Mouse (Mus musculus) frontal cortex, adult 2 months (tissue): ENCODE data around the gene Tcap. TPM values are rescaled to one million over a fixed set of nuclear protein-coding genes. Genes with fewer than 3 reads are reported as not detected.
"Not testable (repeated sequence)": the region's sequence is repeated elsewhere in the genome, so short reads cannot be mapped to it uniquely, and the experiment has no call there.

Experiments used
- DNase-seq, 2 experiments: peaks; one replicate each; pipeline ENCODE4 v3.0.0; 2022; ENCODE audit warnings: low spot score in 1 of 2; ENCODE audit errors: extremely low spot score in 1 of 2
- polyA plus RNA-seq: library from polyadenylated mRNA; depleted of rRNA; stranded (reverse); fragments of >200 nt; gene quantifications from 2 replicates; pipeline ENCODE4 v1.2.3, GENCODE M21; 2012

Tcap gene
- polyA plus RNA-seq, 1 experiment: 9.7 TPM

GRCm38 (mm10) chr11:98379379-98379778 lies 4.2 kb upstream of the Tcap start:
- DNase-seq: no peak

GRCm38 (mm10) chr11:98380106-98380505 lies 3.5 kb upstream of the Tcap start:
- no peak for DNase-seq

GRCm38 (mm10) chr11:98381651-98382050 lies 2.0 kb upstream of the Tcap start:
- DNase-seq: no peak

- not testable (repeated sequence) for DNase-seq
These were observed 1.2 kb upstream of the Tcap start for GRCm38 (mm10) chr11:98382405-98382804.

- no peak for DNase-seq
These were observed 605 bp downstream of the Tcap start for GRCm38 (mm10) chr11:98384216-98384615.

GRCm38 (mm10) chr11:98384721-98385637 lies 1.4 kb downstream of the Tcap start:
- no peak for DNase-seq

GRCm38 (mm10) chr11:98385638-98386585 lies 2.3 kb downstream of the Tcap start, which contains the start of gene Pnmt:
Pnmt (plus strand) TSS chr11:98386450.
- DNase-seq: no peak

- DNase-seq: no peak
These were observed 3.0 kb downstream of the Tcap start for GRCm38 (mm10) chr11:98386596-98386995.

GRCm38 (mm10) chr11:98387056-98387577 lies 3.5 kb downstream of the Tcap start:
- DNase-seq: no peak

GRCm38 (mm10) chr11:98388282-98388681 lies 4.7 kb downstream of the Tcap start:
- DNase-seq: no peak

GRCm38 (mm10) chr11:98389221-98389780 lies 5.7 kb downstream of the Tcap start:
- peak in 1 of 2 experiments; percentile 83 for DNase-seq

- DNase-seq: no peak
These were observed 6.5 kb downstream of the Tcap start for GRCm38 (mm10) chr11:98390141-98390540.

- DNase-seq: no peak
These were observed 8.4 kb downstream of the Tcap start for GRCm38 (mm10) chr11:98392034-98392433.

- DNase-seq: no peak
These were observed 9.0 kb downstream of the Tcap start for GRCm38 (mm10) chr11:98392645-98393044.

- DNase-seq: no peak
These were observed 9.7 kb downstream of the Tcap start for GRCm38 (mm10) chr11:98393317-98393716.

GRCm38 (mm10) chr11:98394301-98394700 lies 10.7 kb downstream of the Tcap start:
- DNase-seq: no peak

- DNase-seq: no peak
These were observed 11.4 kb downstream of the Tcap start for GRCm38 (mm10) chr11:98395041-98395440.

- no peak for DNase-seq
These were observed 14.3 kb downstream of the Tcap start for GRCm38 (mm10) chr11:98397946-98398345.

- peak; percentile 86 to 89 for DNase-seq
These were observed 16.6 kb downstream of the Tcap start, which contains the start of gene Pgap3 for GRCm38 (mm10) chr11:98400161-98400726. Pgap3 (minus strand) TSS chr11:98400490.

GRCm38 (mm10) chr11:98400816-98401215 lies 17.2 kb downstream of the Tcap start:
- no peak for DNase-seq
